Mouse (Mus musculus): ENCODE measurements around the gene Rhox4a. TPM values are rescaled to one million over a fixed set of nuclear protein-coding genes. Genes with fewer than 3 reads are reported as not detected.
"Not testable (repeated sequence)": the region's sequence is repeated elsewhere in the genome, so short reads cannot be mapped to it uniquely, and the experiment has no call there.

Rhox4a gene
- not detected for polyA plus RNA-seq (2017; shearing (Covaris generic))

DNA sequence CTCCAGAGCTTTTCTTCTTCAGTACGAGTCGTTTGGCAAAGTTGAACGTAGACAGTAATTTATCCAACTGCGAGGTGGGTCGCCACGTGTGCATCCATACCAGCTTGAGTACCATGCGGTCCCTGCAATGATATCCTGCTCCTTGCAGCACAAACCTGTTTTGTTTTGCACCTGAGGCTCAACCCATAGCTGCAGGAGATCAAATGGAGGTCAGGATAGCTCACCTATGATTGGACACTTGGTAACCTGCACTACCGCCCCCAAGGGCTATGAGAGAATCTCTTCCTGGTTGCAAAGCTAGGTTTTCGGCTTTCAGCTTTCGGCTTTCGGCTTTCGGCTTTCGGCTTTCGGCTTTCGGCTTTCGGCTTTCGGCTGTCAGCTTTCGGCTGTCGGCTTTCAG lies at the start of gene Rhox4a:
TSS of gene Rhox4a (plus strand) at position 301 of the 400 bp plus-strand sequence.
- not testable (repeated sequence) for ATAC-seq

DNA sequence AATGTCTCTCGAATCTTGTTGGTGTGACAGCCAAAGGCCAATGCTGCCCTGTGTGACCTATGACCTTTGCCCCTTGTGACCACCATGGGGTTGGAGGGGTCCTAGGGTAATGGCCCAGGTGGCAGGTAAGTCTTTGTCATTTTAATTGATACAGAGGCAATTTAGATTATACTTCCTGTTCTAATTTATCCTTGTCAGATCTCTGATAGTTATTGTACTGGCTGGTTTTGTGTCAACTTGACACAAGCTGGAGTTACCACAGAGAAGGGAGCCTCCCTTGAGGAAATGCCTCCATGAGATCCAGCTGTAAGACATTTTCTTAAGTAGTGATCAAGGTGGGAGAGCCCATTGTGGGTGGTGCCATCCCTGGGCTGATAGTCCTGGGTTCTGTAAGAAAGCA lies 43.0 kb upstream of the Rhox4a start, which contains the start of gene Rhox1:
TSS of gene Rhox1 (minus strand) at position 101 of the 400 bp plus-strand sequence.
- ATAC-seq, result not testable (repeated sequence)

DNA sequence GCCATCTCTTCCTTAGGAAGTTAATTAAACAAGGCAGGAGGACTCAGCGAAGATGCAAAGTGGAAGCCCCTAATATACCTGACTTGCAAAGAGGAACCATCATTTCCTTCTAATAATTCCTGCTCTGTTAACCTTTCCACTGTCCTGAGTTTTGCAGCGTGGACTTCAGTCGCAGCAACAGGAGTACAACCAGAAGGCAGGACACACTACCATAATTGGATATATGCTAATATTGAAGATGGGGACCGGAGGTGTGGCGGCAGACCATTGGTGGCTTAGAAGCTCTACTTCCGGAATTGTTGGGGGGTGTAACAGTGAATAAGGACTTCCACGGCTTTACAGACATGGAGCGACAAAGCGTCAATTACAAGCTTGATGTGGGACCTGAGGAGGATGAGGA lies 20.5 kb upstream of the Rhox4a start, which contains the start of gene Rhox2a:
TSS of gene Rhox2a (plus strand) at position 301 of the 400 bp plus-strand sequence.
- ATAC-seq, result not testable (repeated sequence)

DNA sequence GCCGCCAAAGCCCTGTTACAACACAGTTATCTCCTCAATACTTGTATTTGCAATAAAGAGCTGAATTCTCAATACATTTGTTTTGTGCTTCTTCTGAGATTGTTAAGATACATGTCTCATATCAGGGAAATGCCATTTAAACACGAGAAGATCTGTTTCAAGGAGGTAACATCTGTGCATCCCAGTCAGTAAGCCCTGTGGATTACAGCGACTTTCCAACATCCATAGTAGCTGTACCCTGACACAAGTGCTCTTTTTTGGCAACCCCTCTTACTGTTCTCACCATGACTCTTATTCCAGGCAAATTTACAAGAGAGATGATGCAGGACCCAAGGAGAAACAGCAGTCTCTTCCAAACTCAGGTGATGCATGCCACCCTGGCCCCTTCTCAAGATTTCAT lies 15.5 kb upstream of the Rhox4a start, which contains the start of gene Rhox3a:
TSS of gene Rhox3a (plus strand) at position 301 of the 400 bp plus-strand sequence.
- ATAC-seq, result not testable (repeated sequence)

Other genes starting within 250 kb of the Rhox4a start
- gene Sowahd, start 216.5 kb upstream of the Rhox4a start, polyA plus RNA-seq (2017; shearing (Covaris generic)), result not detected
- 1,000 to 10,000 TPM in 1 of 2 experiments, 100 to 1,000 TPM in 1; 652 to 1,206 TPM for gene Rpl39, start 179.9 kb upstream of the Rhox4a start, polyA plus RNA-seq (2017; shearing (Covaris generic))
- gene Upf3b, start 155.0 kb upstream of the Rhox4a start, polyA plus RNA-seq (2017; shearing (Covaris generic)), result 10 to 100 TPM; 33.8 to 46.6 TPM
- gene Nkap, start 138.5 kb upstream of the Rhox4a start, polyA plus RNA-seq (2017; shearing (Covaris generic)), result 10 to 100 TPM; 19.3 to 27.4 TPM
- gene Akap14, start 96.5 kb upstream of the Rhox4a start, polyA plus RNA-seq (2017; shearing (Covaris generic)), result under 1 TPM in 1 of 2 experiments, not detected in 1; 0.19 TPM
- gene Ndufa1, start 74.2 kb upstream of the Rhox4a start, polyA plus RNA-seq (2017; shearing (Covaris generic)), result 100 to 1,000 TPM; 295 to 357 TPM
- 10 to 100 TPM in 1 of 2 experiments, 1 to 10 TPM in 1; 9.5 to 10.9 TPM for gene Rnf113a1, start 74.1 kb upstream of the Rhox4a start, polyA plus RNA-seq (2017; shearing (Covaris generic))
- gene Gm9, start 54.3 kb upstream of the Rhox4a start, polyA plus RNA-seq (2017; shearing (Covaris generic)), result not detected
- gene Rhox1, start 43.1 kb upstream of the Rhox4a start, polyA plus RNA-seq (2017; shearing (Covaris generic)), result not detected
- not detected for gene Rhox2a, start 20.4 kb upstream of the Rhox4a start, polyA plus RNA-seq (2017; shearing (Covaris generic))
- gene Rhox3a, start 15.4 kb upstream of the Rhox4a start, polyA plus RNA-seq (2017; shearing (Covaris generic)), result not detected
- not detected for gene Rhox3a2, start 114.7 kb downstream of the Rhox4a start, polyA plus RNA-seq (2017; shearing (Covaris generic))
- not detected for gene Rhox4a2, start 125.5 kb downstream of the Rhox4a start, polyA plus RNA-seq (2017; shearing (Covaris generic))
- not detected for gene Rhox2b, start 146.7 kb downstream of the Rhox4a start, polyA plus RNA-seq (2017; shearing (Covaris generic))
- gene Rhox4b, start 167.2 kb downstream of the Rhox4a start, polyA plus RNA-seq (2017; shearing (Covaris generic)), result under 1 TPM in 1 of 2 experiments, not detected in 1; 0.33 TPM
- gene Rhox2c, start 188.3 kb downstream of the Rhox4a start, polyA plus RNA-seq (2017; shearing (Covaris generic)), result not detected
- gene Rhox3c, start 193.2 kb downstream of the Rhox4a start, polyA plus RNA-seq (2017; shearing (Covaris generic)), result not detected
- gene Rhox4c, start 215.0 kb downstream of the Rhox4a start, polyA plus RNA-seq (2017; shearing (Covaris generic)), result not detected
- gene Rhox2d, start 228.1 kb downstream of the Rhox4a start, polyA plus RNA-seq (2017; shearing (Covaris generic)), result not detected
- gene Rhox4d, start 249.0 kb downstream of the Rhox4a start, polyA plus RNA-seq (2017; shearing (Covaris generic)), result under 1 TPM in 1 of 2 experiments, not detected in 1; 0.27 TPM

Data from activated CD4-positive, CD25-positive, alpha-beta regulatory T cell, adult 4 months (primary cell).